Mouse (Mus musculus): ENCODE measurements around the gene Sipa1.

GRCm38 (mm10) chr19:5685431-5685830, 21.9 kb upstream of the Sipa1 start:
- no peak for TF ChIP-seq CTCF (IDR thresholded peaks at IDR 0.05; ENCODE audit: control insufficient read depth, insufficient read depth, insufficient replicate concordance, low read depth, low read length)
- TF ChIP-seq POLR2A (IDR thresholded peaks at IDR 0.05; ENCODE audit: control insufficient read depth, low read depth, low read length), result no peak

All from testis, adult 2 months (tissue).